In genomic region chr7:19816224-19816771, GRCm38 (mm10) we compare ENCODE assay signal across 8 mouse cellular contexts. TPM values are rescaled to one million over a fixed set of nuclear protein-coding genes. Genes with fewer than 3 reads are reported as not detected.
A peak's percentile ranks its signal among the peaks of the same experiment; 100 is the strongest.
DNase-seq lines count a peak whose midpoint lies in the region; ATAC-seq and TF ChIP-seq lines count a peak whose summit lies in the region.

No protein-coding gene starts in this region.

- no peak for TF ChIP-seq POLR2A in testis, adult 2 months (IDR thresholded peaks at IDR 0.05; ENCODE audit: control insufficient read depth, low read depth, low read length)

- ATAC-seq in embryonic facial prominence, embryonic 12.5 days (ENCODE audit: insufficient number of reproducible peaks, insufficient read depth, low FRiP score, low TSS enrichment): peak; percentile 7; the same call in 1 of the 2 replicates
- ATAC-seq in heart, embryonic 11.5 days (replicated peaks; ENCODE audit: insufficient number of reproducible peaks, low FRiP score, low TSS enrichment): peak; percentile 62; the same call in 1 of the 2 replicates
- ATAC-seq in kidney, embryonic 14.5 days (ENCODE audit: low FRiP score, low TSS enrichment): peak; percentile 67
- ATAC-seq in liver, embryonic 14.5 days (ENCODE audit: insufficient read depth): peak; percentile 59

- no peaks in the 10 kb centered on the region for H3K36me3 ChIP-seq in embryonic facial prominence, embryonic 12.5 days
- no peaks in the 10 kb centered on the region for H3K36me3 ChIP-seq in heart, embryonic 11.5 days (ENCODE audit: control insufficient read depth, insufficient read depth, low read length)
- no peaks in the 10 kb centered on the region for H3K36me3 ChIP-seq in kidney, embryonic 14.5 days (ENCODE audit: control insufficient read depth, insufficient read depth, low read length)
- no peaks in the 10 kb centered on the region for H3K36me3 ChIP-seq in liver, embryonic 14.5 days (replicated peaks; ENCODE audit: control insufficient read depth, insufficient read depth, low read depth)
- no peaks in the 10 kb centered on the region for H3K36me3 ChIP-seq in testis, adult 2 months (ENCODE audit: control insufficient read depth, insufficient read depth, low read length)

- no peaks in the 10 kb centered on the region for H3K9me3 ChIP-seq in embryonic facial prominence, embryonic 12.5 days
- H3K9me3 ChIP-seq in heart, embryonic 11.5 days (replicated peaks; ENCODE audit: control insufficient read depth, low read length): 0 out of 2 replicates have a peak, but pooled peaks cover 2% of the 10 kb centered on the region
- no peaks in the 10 kb centered on the region for H3K9me3 ChIP-seq in kidney, embryonic 14.5 days (ENCODE audit: control insufficient read depth, low read length)
- no peaks in the 10 kb centered on the region for H3K9me3 ChIP-seq in liver, embryonic 14.5 days (ENCODE audit: control insufficient read depth, low read length)

- 1% methylated on average over 28 of the region's 28 CpGs for WGBS in embryonic facial prominence, embryonic 12.5 days
- WGBS in heart, embryonic 11.5 days (ENCODE audit: insufficient replicate concordance): under 1% methylated on average over 28 of the region's 28 CpGs
- under 1% methylated on average over 28 of the region's 28 CpGs for WGBS in kidney, embryonic 14.5 days
- under 1% methylated on average over 28 of the region's 28 CpGs for WGBS in liver, embryonic 14.5 days (ENCODE audit: insufficient replicate concordance)

- peaks cover 24% of the 10 kb centered on the region for H3K27me3 ChIP-seq in embryonic facial prominence, embryonic 12.5 days
- H3K27me3 ChIP-seq in heart, embryonic 11.5 days (ENCODE audit: control insufficient read depth, insufficient read depth, low read length): peaks cover 34% of the 10 kb centered on the region
- H3K27me3 ChIP-seq in kidney, embryonic 14.5 days (ENCODE audit: control insufficient read depth, insufficient read depth, low read length): peaks cover 12% of the 10 kb centered on the region; the same call in 1 of the 2 replicates
- no peaks in the 10 kb centered on the region; the same call in 1 of the 2 replicates for H3K27me3 ChIP-seq in liver, embryonic 14.5 days (ENCODE audit: control insufficient read depth, insufficient read depth, low read length)
- H3K27me3 ChIP-seq in testis, adult 2 months (ENCODE audit: control insufficient read depth, insufficient read depth, low read length): no peaks in the 10 kb centered on the region

- peaks cover 28% of the 10 kb centered on the region for H3K4me1 ChIP-seq in embryonic facial prominence, embryonic 12.5 days
- peaks cover 10% of the 10 kb centered on the region for H3K4me1 ChIP-seq in heart, embryonic 11.5 days (ENCODE audit: control insufficient read depth, insufficient read depth, low read length)
- H3K4me1 ChIP-seq in kidney, embryonic 14.5 days (ENCODE audit: control insufficient read depth, insufficient read depth, low read length): peaks cover 21% of the 10 kb centered on the region
- peaks cover 0 to 18% of the 10 kb centered on the region in 2 experiments; a peak in 3 of 4 replicates for H3K4me1 ChIP-seq in liver, embryonic 14.5 days (replicated peaks; ENCODE audit: control insufficient read depth in 2 of 2, insufficient read depth in 2 of 2, low read length in 1 of 2)
- peaks cover 38% of the 10 kb centered on the region for H3K4me1 ChIP-seq in testis, adult 2 months (ENCODE audit: control insufficient read depth, insufficient read depth, low read length)

- H3K9ac ChIP-seq in embryonic facial prominence, embryonic 12.5 days: peak overlapping the region; percentile 31
- H3K9ac ChIP-seq in heart, embryonic 11.5 days (ENCODE audit: low read depth, low read length): peak overlapping the region; percentile 61; the same call in 1 of the 2 replicates
- peak overlapping the region; percentile 42; the same call in 1 of the 2 replicates for H3K9ac ChIP-seq in kidney, embryonic 14.5 days (ENCODE audit: low read depth, low read length)
- no peak overlapping the region for H3K9ac ChIP-seq in liver, embryonic 14.5 days (replicated peaks)

- peak overlapping the region; percentile 76 for H3K27ac ChIP-seq in embryonic facial prominence, embryonic 12.5 days
- 0 out of 2 replicates have a peak overlapping the region, but pooled peaks have one; percentile 29 for H3K27ac ChIP-seq in heart, embryonic 11.5 days (ENCODE audit: low read depth, low read length)
- peak overlapping the region; percentile 62; the same call in 1 of the 2 replicates for H3K27ac ChIP-seq in kidney, embryonic 14.5 days (ENCODE audit: low read depth, low read length)
- H3K27ac ChIP-seq in liver, embryonic 14.5 days: no peak overlapping the region
- peak overlapping the region; percentile 71 for H3K27ac ChIP-seq in testis, adult 2 months (ENCODE audit: control insufficient read depth, insufficient read depth, low read depth, low read length)

- no peak for TF ChIP-seq EP300 in liver, embryonic 14.5 days (IDR thresholded peaks at IDR 0.05; ENCODE audit: low read depth)

- DNase-seq in layer of hippocampus, adult 11-12 months (ENCODE audit: low spot score): peak; percentile 77
- DNase-seq in layer of hippocampus, adult 9-10 months (ENCODE audit: low spot score): no peak
- DNase-seq in liver, embryonic 14.5 days (ENCODE audit: low read depth in 3 of 3, low spot score in 3 of 3): peak in 1 of 3 experiments; percentile 55
- DNase-seq in natural killer cell, adult 2 months (ENCODE audit: low spot score in 2 of 2): peak; percentile 69 to 79

- TF ChIP-seq CTCF in liver, embryonic 14.5 days (IDR thresholded peaks at IDR 0.05; ENCODE audit: low read depth): no peak
- TF ChIP-seq CTCF in testis, adult 2 months (IDR thresholded peaks at IDR 0.05; ENCODE audit: control insufficient read depth, insufficient read depth, insufficient replicate concordance, low read depth, low read length): no peak

- peak overlapping the region; percentile 63 for H3K4me2 ChIP-seq in embryonic facial prominence, embryonic 12.5 days (replicated peaks)
- peak overlapping the region; percentile 80 for H3K4me2 ChIP-seq in heart, embryonic 11.5 days
- H3K4me2 ChIP-seq in kidney, embryonic 14.5 days (replicated peaks; ENCODE audit: low read depth, low read length): peak overlapping the region; percentile 47
- peak overlapping the region; percentile 58 for H3K4me2 ChIP-seq in liver, embryonic 14.5 days (ENCODE audit: low read depth)

- H3K4me3 ChIP-seq in embryonic facial prominence, embryonic 12.5 days: peak overlapping the region; percentile 37
- peak overlapping the region; percentile 48 for H3K4me3 ChIP-seq in heart, embryonic 11.5 days (ENCODE audit: low read depth, low read length)
- H3K4me3 ChIP-seq in kidney, embryonic 14.5 days (ENCODE audit: low read length): peak overlapping the region; percentile 25
- H3K4me3 ChIP-seq in liver, embryonic 14.5 days (ENCODE audit: insufficient read depth in 1 of 2, low read depth in 2 of 2, low read length in 2 of 2): peak overlapping the region; percentile 39 to 50
- peak overlapping the region; percentile 66 for H3K4me3 ChIP-seq in testis, adult 2 months (ENCODE audit: control insufficient read depth, low read depth, low read length)

RNA-seq across cellular contexts. Expression of gene Bcl3, which starts 6.3 kb away (rescaled TPM):
- 2.2 TPM in 2 replicates for polyA plus RNA-seq in embryonic facial prominence, embryonic 12.5 days (2016; fragmentation: Nextera tagmentation; extraction: Ambion mirVana)
- polyA plus RNA-seq in heart, embryonic 11.5 days (2014; fragmentation: Nextera tagmentation; extraction: Ambion mirVana): 1.0 and 1.5 TPM in 2 replicates
- polyA plus RNA-seq in kidney, embryonic 14.5 days (2014; fragmentation: Nextera tagmentation; extraction: Ambion mirVana): 3.5 and 4.2 TPM in 2 replicates
- polyA plus RNA-seq in liver, embryonic 14.5 days (2012; rRNA removed): 2.7 and 3.1 TPM in 2 replicates
- polyA plus RNA-seq in liver, embryonic 14.5 days (2014; fragmentation: Nextera tagmentation; extraction: Ambion mirVana): 3.5 and 3.8 TPM in 2 replicates
- 4.4 and 5.9 TPM in 2 replicates for polyA plus RNA-seq in testis, adult 2 months (2012; rRNA removed)

RNA-seq across cellular contexts. Expression of gene Cblc, which starts 19.7 kb away (rescaled TPM):
- 4.4 and 4.8 TPM in 2 replicates for polyA plus RNA-seq in embryonic facial prominence, embryonic 12.5 days (2016; fragmentation: Nextera tagmentation; extraction: Ambion mirVana)
- polyA plus RNA-seq in heart, embryonic 11.5 days (2014; fragmentation: Nextera tagmentation; extraction: Ambion mirVana): 0.20 and 0.24 TPM in 2 replicates
- polyA plus RNA-seq in kidney, embryonic 14.5 days (2014; fragmentation: Nextera tagmentation; extraction: Ambion mirVana): 4.7 and 7.3 TPM in 2 replicates
- polyA plus RNA-seq in liver, embryonic 14.5 days (2012; rRNA removed): 0.95 and 1.2 TPM in 2 replicates
- polyA plus RNA-seq in liver, embryonic 14.5 days (2014; fragmentation: Nextera tagmentation; extraction: Ambion mirVana): 1.1 and 1.3 TPM in 2 replicates
- 0.82 TPM in 1 of 2 replicates, not detected in the other for polyA plus RNA-seq in testis, adult 2 months (2012; rRNA removed)

RNA-seq across cellular contexts. Expression of gene Gm19345, which starts 35.5 kb away (rescaled TPM):
- 0.20 and 0.62 TPM in 2 replicates for polyA plus RNA-seq in embryonic facial prominence, embryonic 12.5 days (2016; fragmentation: Nextera tagmentation; extraction: Ambion mirVana)
- polyA plus RNA-seq in heart, embryonic 11.5 days (2014; fragmentation: Nextera tagmentation; extraction: Ambion mirVana): not detected in 2 replicates
- polyA plus RNA-seq in kidney, embryonic 14.5 days (2014; fragmentation: Nextera tagmentation; extraction: Ambion mirVana): 0.27 TPM in 1 of 2 replicates, not detected in the other
- polyA plus RNA-seq in liver, embryonic 14.5 days (2012; rRNA removed): not detected in 2 replicates
- polyA plus RNA-seq in liver, embryonic 14.5 days (2014; fragmentation: Nextera tagmentation; extraction: Ambion mirVana): not detected in 2 replicates
- polyA plus RNA-seq in testis, adult 2 months (2012; rRNA removed): 0.21 and 0.42 TPM in 2 replicates

RNA-seq across cellular contexts. Expression of gene Ceacam16, which starts 44.8 kb away (rescaled TPM):
- not detected in 2 replicates for polyA plus RNA-seq in embryonic facial prominence, embryonic 12.5 days (2016; fragmentation: Nextera tagmentation; extraction: Ambion mirVana)
- not detected in 2 replicates for polyA plus RNA-seq in heart, embryonic 11.5 days (2014; fragmentation: Nextera tagmentation; extraction: Ambion mirVana)
- not detected in 2 replicates for polyA plus RNA-seq in kidney, embryonic 14.5 days (2014; fragmentation: Nextera tagmentation; extraction: Ambion mirVana)
- polyA plus RNA-seq in liver, embryonic 14.5 days (2012; rRNA removed): 0.04 TPM in 1 of 2 replicates, not detected in the other
- polyA plus RNA-seq in liver, embryonic 14.5 days (2014; fragmentation: Nextera tagmentation; extraction: Ambion mirVana): 0.08 TPM in 1 of 2 replicates, not detected in the other
- 0.32 and 0.37 TPM in 2 replicates for polyA plus RNA-seq in testis, adult 2 months (2012; rRNA removed)

RNA-seq across cellular contexts. Expression of gene Bcam, which starts 45.5 kb away (rescaled TPM):
- polyA plus RNA-seq in embryonic facial prominence, embryonic 12.5 days (2016; fragmentation: Nextera tagmentation; extraction: Ambion mirVana): 62.3 and 69.1 TPM in 2 replicates
- 163 and 173 TPM in 2 replicates for polyA plus RNA-seq in heart, embryonic 11.5 days (2014; fragmentation: Nextera tagmentation; extraction: Ambion mirVana)
- 177 and 214 TPM in 2 replicates for polyA plus RNA-seq in kidney, embryonic 14.5 days (2014; fragmentation: Nextera tagmentation; extraction: Ambion mirVana)
- 6.3 and 7.6 TPM in 2 replicates for polyA plus RNA-seq in liver, embryonic 14.5 days (2012; rRNA removed)
- 4.9 and 6.6 TPM in 2 replicates for polyA plus RNA-seq in liver, embryonic 14.5 days (2014; fragmentation: Nextera tagmentation; extraction: Ambion mirVana)
- polyA plus RNA-seq in testis, adult 2 months (2012; rRNA removed): 4.5 and 7.5 TPM in 2 replicates

Comparison
In these comparisons a context has a peak if more than half of its experiments do, and no peak if none do; other contexts are left out.
1. ATAC-seq: peak in every context shown above with its lines; median percentile 67 in kidney, embryonic 14.5 days; 62 in heart, embryonic 11.5 days; 59 in liver, embryonic 14.5 days; 7 in embryonic facial prominence, embryonic 12.5 days.